Mouse (Mus musculus): ENCODE data around the gene Kcnj16.

Kcnj16 gene

GRCm38 (mm10) chr11:111056030-111056429, 88.2 kb downstream of the Kcnj16 start:
- peak; percentile 28 to 53 for DNase-seq (ENCODE audit: low spot score in 2 of 2)

GRCm38 (mm10) chr11:111057435-111057834, 89.6 kb downstream of the Kcnj16 start:
- DNase-seq (ENCODE audit: low spot score in 2 of 2) = no peak

GRCm38 (mm10) chr11:111059440-111059839, 91.6 kb downstream of the Kcnj16 start:
- DNase-seq (ENCODE audit: low spot score in 2 of 2) = no peak

- DNase-seq (ENCODE audit: low spot score in 2 of 2) = no peak
These were observed 92.4 kb downstream of the Kcnj16 start for GRCm38 (mm10) chr11:111060216-111060615.

- peak; percentile 66 to 78 for DNase-seq (ENCODE audit: low spot score in 2 of 2)
These were observed 97.1 kb downstream of the Kcnj16 start for GRCm38 (mm10) chr11:111064751-111065527.

- DNase-seq (ENCODE audit: low spot score in 2 of 2) = peak; percentile 96
These were observed 97.9 kb downstream of the Kcnj16 start, which contains the start of gene Kcnj2 for GRCm38 (mm10) chr11:111065635-111066298. TSS of gene Kcnj2 (plus strand) at chr11:111066164.

GRCm38 (mm10) chr11:111066299-111066691, 98.5 kb downstream of the Kcnj16 start:
- DNase-seq (ENCODE audit: low spot score in 2 of 2) = peak; percentile 38 to 39

GRCm38 (mm10) chr11:111067787-111068186, 100.0 kb downstream of the Kcnj16 start:
- no peak for DNase-seq (ENCODE audit: low spot score in 2 of 2)

- DNase-seq (ENCODE audit: low spot score in 2 of 2) = no peak
These were observed 102.6 kb downstream of the Kcnj16 start for GRCm38 (mm10) chr11:111070460-111070859.

GRCm38 (mm10) chr11:111074131-111074530, 106.3 kb downstream of the Kcnj16 start:
- no peak for DNase-seq (ENCODE audit: low spot score in 2 of 2)
